Comparison of ENCODE assay signal across 22 mouse cellular contexts in genomic region chr13:46945256-46945655, GRCm38 (mm10). TPM values are rescaled to one million over a fixed set of nuclear protein-coding genes. Genes with fewer than 3 reads are reported as not detected.
DNase-seq lines count a peak whose midpoint lies in the region; ATAC-seq and TF ChIP-seq lines count a peak whose summit lies in the region.
"Had no signal": no experiment of that assay in that cellular context is flagged by ENCODE, and none has a peak within 500 bp of the region (broad histone marks: within the 10 kb centered on the region; RNA-seq: fewer than 3 reads in every experiment).

No protein-coding gene starts in this region.

- H3K27me3 ChIP-seq in embryonic facial prominence, embryonic 13.5 days: no peaks in the 10 kb centered on the region
- H3K27me3 ChIP-seq in embryonic facial prominence, embryonic 10.5 days (replicated peaks; ENCODE audit: low read depth, poor library complexity, severe bottlenecking): no peaks in the 10 kb centered on the region
- no peaks in the 10 kb centered on the region for H3K27me3 ChIP-seq in limb, embryonic 10.5 days (ENCODE audit: low read depth, poor library complexity, severe bottlenecking)
- H3K27me3 ChIP-seq in liver, embryonic 11.5 days (replicated peaks; ENCODE audit: control insufficient read depth, insufficient read depth, low read length): no peaks in the 10 kb centered on the region
- H3K27me3 ChIP-seq: embryonic facial prominence, embryonic 15.5 days; heart, embryonic 13.5 days; hindbrain, embryonic 12.5 days had no signal

- H3K4me1 ChIP-seq in embryonic facial prominence, embryonic 13.5 days: peaks cover 19% of the 10 kb centered on the region
- H3K4me1 ChIP-seq in embryonic facial prominence, embryonic 10.5 days: peaks cover 29% of the 10 kb centered on the region
- H3K4me1 ChIP-seq in ES-E14 (ENCODE audit: control insufficient read depth in 2 of 2, insufficient read depth in 2 of 2, low read length in 2 of 2, poor library complexity in 1 of 2): peaks cover 7 to 17% of the 10 kb centered on the region in 2 experiments; a peak in 3 of 4 replicates
- H3K4me1 ChIP-seq in limb, embryonic 10.5 days: peaks cover 34% of the 10 kb centered on the region
- H3K4me1 ChIP-seq in liver, embryonic 11.5 days (replicated peaks; ENCODE audit: control insufficient read depth, insufficient read depth, low read length): no peaks in the 10 kb centered on the region

- no peak for ATAC-seq in embryonic facial prominence, embryonic 13.5 days (ENCODE audit: insufficient number of reproducible peaks, insufficient read depth, low FRiP score, low TSS enrichment, low read depth)
- ATAC-seq in CD4-positive, CD25-positive, alpha-beta regulatory T cell, adult 4 months: peak; percentile 37
- ATAC-seq in liver, embryonic 11.5 days (replicated peaks; ENCODE audit: low FRiP score): no peak
- ATAC-seq: forebrain, embryonic 14.5 days; hindbrain, postnatal 0 days; intestine, embryonic 16.5 days had no signal

- DNase-seq in embryonic facial prominence, embryonic 10.5 days (ENCODE audit: low spot score): no peak
- DNase-seq in ES-E14 (ENCODE audit: low read depth, low spot score): no peak
- no peak for DNase-seq in limb, embryonic 10.5 days (ENCODE audit: low spot score)
- DNase-seq in liver, embryonic 11.5 days (ENCODE audit: low spot score): no peak
- DNase-seq in neural tube, embryonic 10.5 days (ENCODE audit: extremely low spot score, low spot score): no peak
- DNase-seq: adrenal gland, postnatal 10 days; cerebellum, adult 11 months; cerebellum, adult 9-11 months; cerebellum, postnatal 36 days; gastrocnemius, postnatal 36 days; heart, adult 11 months; heart, postnatal 36 days had no signal

- H3K27ac ChIP-seq in embryonic facial prominence, embryonic 13.5 days: peak overlapping the region; percentile 30; the same call in 1 of the 2 replicates
- no peak overlapping the region for H3K27ac ChIP-seq in embryonic facial prominence, embryonic 10.5 days (replicated peaks)
- 0 out of 2 replicates have a peak overlapping the region, but pooled peaks have one; percentile 60 for H3K27ac ChIP-seq in ES-E14 (ENCODE audit: insufficient read depth, low read depth, low read length, poor library complexity, severe bottlenecking)
- H3K27ac ChIP-seq in limb, embryonic 10.5 days: peak overlapping the region; percentile 79; the same call in 1 of the 2 replicates
- H3K27ac ChIP-seq in liver, embryonic 11.5 days (ENCODE audit: low read depth, low read length): no peak overlapping the region
- H3K27ac ChIP-seq: embryonic facial prominence, embryonic 15.5 days; heart, embryonic 13.5 days; hindbrain, embryonic 12.5 days; hindbrain, postnatal 0 days had no signal

- no peaks in the 10 kb centered on the region for H3K36me3 ChIP-seq in embryonic facial prominence, embryonic 13.5 days
- H3K36me3 ChIP-seq in embryonic facial prominence, embryonic 10.5 days (replicated peaks): no peaks in the 10 kb centered on the region
- no peaks in the 10 kb centered on the region for H3K36me3 ChIP-seq in ES-E14 (ENCODE audit: control insufficient read depth, insufficient read depth, low read length, poor library complexity, severe bottlenecking)
- H3K36me3 ChIP-seq in limb, embryonic 10.5 days: no peaks in the 10 kb centered on the region
- H3K36me3 ChIP-seq in liver, embryonic 11.5 days (ENCODE audit: control insufficient read depth, insufficient read depth, low read length): no peaks in the 10 kb centered on the region
- H3K36me3 ChIP-seq: embryonic facial prominence, embryonic 15.5 days; forebrain, embryonic 10.5 days; heart, embryonic 13.5 days; hindbrain, embryonic 12.5 days had no signal

- 0 out of 2 replicates have a peak, but pooled peaks cover 2% of the 10 kb centered on the region for H3K9me3 ChIP-seq in embryonic facial prominence, embryonic 13.5 days
- H3K9me3 ChIP-seq in embryonic facial prominence, embryonic 10.5 days: no peaks in the 10 kb centered on the region
- H3K9me3 ChIP-seq in ES-E14 (ENCODE audit: control insufficient read depth, insufficient read depth, low read depth, low read length): no peaks in the 10 kb centered on the region
- H3K9me3 ChIP-seq in limb, embryonic 10.5 days (replicated peaks): no peaks in the 10 kb centered on the region
- no peaks in the 10 kb centered on the region for H3K9me3 ChIP-seq in liver, embryonic 11.5 days (ENCODE audit: control insufficient read depth, low read length)
- H3K9me3 ChIP-seq: embryonic facial prominence, embryonic 15.5 days; forebrain, embryonic 10.5 days; hindbrain, embryonic 12.5 days had no signal

- H3K4me2 ChIP-seq in embryonic facial prominence, embryonic 13.5 days: no peak overlapping the region
- no peak overlapping the region for H3K4me2 ChIP-seq in liver, embryonic 11.5 days
- H3K4me2 ChIP-seq: embryonic facial prominence, embryonic 15.5 days; heart, embryonic 13.5 days had no signal

- WGBS in embryonic facial prominence, embryonic 13.5 days: 74% methylated on average over 3 of the region's 3 CpGs
- WGBS in embryonic facial prominence, embryonic 10.5 days: 74% methylated on average over 3 of the region's 3 CpGs
- WGBS in limb, embryonic 10.5 days: 76% methylated on average over 3 of the region's 3 CpGs
- 67% methylated on average over 3 of the region's 3 CpGs for WGBS in liver, embryonic 11.5 days

- no peak overlapping the region for H3K9ac ChIP-seq in embryonic facial prominence, embryonic 13.5 days
- H3K9ac ChIP-seq in ES-E14 (ENCODE audit: insufficient read depth, low read depth, low read length, poor library complexity, severe bottlenecking): no peak overlapping the region
- H3K9ac ChIP-seq in liver, embryonic 11.5 days (ENCODE audit: low read depth, low read length): no peak overlapping the region
- H3K9ac ChIP-seq: embryonic facial prominence, embryonic 15.5 days; heart, embryonic 13.5 days; hindbrain, embryonic 12.5 days had no signal

- in situ Hi-C loops in ES-E14 (cut with MboI; ENCODE audit: low sequenced_read_pairs in 2 of 2, unreplicated experiment in 2 of 2): no loop called here

- H3K4me3 ChIP-seq in embryonic facial prominence, embryonic 13.5 days: no peak overlapping the region
- no peak overlapping the region for H3K4me3 ChIP-seq in embryonic facial prominence, embryonic 10.5 days
- H3K4me3 ChIP-seq in ES-E14 (ENCODE audit: insufficient read depth in 1 of 2, low read depth in 1 of 2, low read length in 2 of 2, poor library complexity in 1 of 2, severe bottlenecking in 1 of 2): 0 out of 4 replicates have a peak overlapping the region, but pooled peaks of 1 of the 2 experiments have one; percentile 19
- no peak overlapping the region for H3K4me3 ChIP-seq in limb, embryonic 10.5 days
- no peak overlapping the region for H3K4me3 ChIP-seq in liver, embryonic 11.5 days (ENCODE audit: low read depth, low read length)
- H3K4me3 ChIP-seq: embryonic facial prominence, embryonic 15.5 days; erythroblast, embryonic 14.5 days; forebrain, embryonic 10.5 days; heart, embryonic 13.5 days; hindbrain, embryonic 12.5 days had no signal

TF ChIP-seq in ES-E14, 5 proteins besides CTCF, POLR2A, EP300 and RAD21:
- no peak for TF ChIP-seq ZNF384 (IDR thresholded peaks at IDR 0.05; ENCODE audit: low read depth, low read length)
- no peak for TF ChIP-seq MAFK (IDR thresholded peaks at IDR 0.05; ENCODE audit: insufficient read depth, low read depth, low read length)
- TF ChIP-seq CHD2 (IDR thresholded peaks at IDR 0.05; ENCODE audit: low read depth, low read length): no peak
- no peak for TF ChIP-seq ZC3H11A (IDR thresholded peaks at IDR 0.05; ENCODE audit: borderline replicate concordance, low read depth, low read length)
- no peak for TF ChIP-seq HCFC1 (IDR thresholded peaks at IDR 0.05; ENCODE audit: borderline replicate concordance, insufficient read depth, low read length)
TF ChIP-seq in ES-E14: peak in this region for 0.

RNA-seq across cellular contexts. Expression of gene Kif13a, which starts 15.6 kb away (rescaled TPM):
- 14.5 and 23.7 TPM in 2 replicates for polyA plus RNA-seq in embryonic facial prominence, embryonic 13.5 days (2015; fragmentation: Nextera tagmentation; extraction: Ambion mirVana)
- polyA plus RNA-seq in embryonic facial prominence, embryonic 10.5 days (2016; fragmentation: Nextera tagmentation; extraction: Ambion mirVana): 17.0 and 20.7 TPM in 2 replicates
- 1 to 10 TPM; 5.6 to 7.0 TPM for polyA plus RNA-seq in CD4-positive, CD25-positive, alpha-beta regulatory T cell, adult 4 months (2017; shearing (Covaris generic))
- total RNA-seq in ES-E14 (2012; rRNA removed): 23.6 and 27.4 TPM in 2 replicates
- polyA plus RNA-seq in limb, embryonic 10.5 days (2016; fragmentation: Nextera tagmentation; extraction: Ambion mirVana): 13.5 and 13.6 TPM in 2 replicates
- polyA plus RNA-seq in liver, embryonic 11.5 days (2014; fragmentation: Nextera tagmentation; extraction: Ambion mirVana): 9.3 and 13.8 TPM in 2 replicates

Comparison
In these comparisons a context has a peak if more than half of its experiments do, and no peak if none do; other contexts are left out.
1. H3K27ac ChIP-seq: peak in embryonic facial prominence, embryonic 13.5 days (single experiment), ES-E14 (single experiment) and limb, embryonic 10.5 days (single experiment); none in embryonic facial prominence, embryonic 10.5 days (single experiment) and liver, embryonic 11.5 days (single experiment).